Mouse (Mus musculus) E14TG2a.4 (cell line): ENCODE data around the gene Tnfrsf9.

Experiments
- CTCF ChIP-seq: conservative IDR thresholded peaks from 2 replicates; pipeline ENCODE4 v1.5.1; 2014; ENCODE audit warnings: low read length
- NANOG ChIP-seq: IDR thresholded peaks from 2 replicates; pipeline ENCODE4 v1.6.1; 2014; ENCODE audit warnings: borderline replicate concordance, low read length, mixed read lengths

- TF ChIP-seq CTCF (peak; percentile 76), NANOG (no peak)
Observed at GRCm38 (mm10) chr4:150898716-150899365, 15.5 kb upstream of the Tnfrsf9 start.
